Mouse (Mus musculus) bone marrow, adult 2 months (tissue): ENCODE data around the gene Catsper3. TPM values are rescaled to one million over a fixed set of nuclear protein-coding genes. Genes with fewer than 3 reads are reported as not detected.

Source experiments
- H3K27ac ChIP-seq: fragments of 200-500 bp; 2 replicates; pipeline ENCODE4 v1.5.1; 2012; ENCODE audit warnings: low read depth, mild to moderate bottlenecking, control low read depth, inconsistent platforms, low read length; ENCODE audit not compliant: control insufficient read depth, poor library complexity, insufficient read depth
- H3K4me1 ChIP-seq: fragments of 200-500 bp; 2 replicates; pipeline ENCODE4 v1.6.1; 2011; ENCODE audit warnings: low read length; ENCODE audit not compliant: control insufficient read depth, insufficient read depth
- H3K4me3 ChIP-seq: fragments of 200-500 bp; replicated peaks from 2 replicates; pipeline ENCODE3; 2011; ENCODE audit warnings: mild to moderate bottlenecking, low read depth, low read length, control low read depth; ENCODE audit not compliant: control insufficient read depth
- CTCF ChIP-seq: fragments of 200-500 bp; IDR thresholded peaks from 2 replicates; pipeline ENCODE4 v1.5.1; 2011; ENCODE audit warnings: low read length, control low read depth; ENCODE audit not compliant: control insufficient read depth, insufficient read depth
- POLR2A ChIP-seq: fragments of 200-500 bp; IDR thresholded peaks from 2 replicates; pipeline ENCODE4 v1.6.1; 2011; ENCODE audit warnings: low read depth, mild to moderate bottlenecking, control low read depth, low read length, borderline replicate concordance; ENCODE audit not compliant: control insufficient read depth
- WGBS: fragments of 180-500 bp; shearing (Covaris S2); methylation state at CpG from one replicate; pipeline ENCODE4 v1.1.7; 2018; 5-methylcytosine and 5-hydroxymethylcytosine counted together
- polyA plus RNA-seq: library from polyadenylated mRNA; stranded (reverse); fragments of >200 nt; gene quantifications from 2 replicates; pipeline ENCODE4 v1.2.4, GENCODE M21; 2011; ENCODE audit warnings: low replicate concordance; ENCODE audit not compliant: missing spikeins, insufficient read depth, insufficient read length

The Catsper3 gene
- 0.74 TPM in 1 of 2 replicates, not detected in the other for polyA plus RNA-seq

DNA sequence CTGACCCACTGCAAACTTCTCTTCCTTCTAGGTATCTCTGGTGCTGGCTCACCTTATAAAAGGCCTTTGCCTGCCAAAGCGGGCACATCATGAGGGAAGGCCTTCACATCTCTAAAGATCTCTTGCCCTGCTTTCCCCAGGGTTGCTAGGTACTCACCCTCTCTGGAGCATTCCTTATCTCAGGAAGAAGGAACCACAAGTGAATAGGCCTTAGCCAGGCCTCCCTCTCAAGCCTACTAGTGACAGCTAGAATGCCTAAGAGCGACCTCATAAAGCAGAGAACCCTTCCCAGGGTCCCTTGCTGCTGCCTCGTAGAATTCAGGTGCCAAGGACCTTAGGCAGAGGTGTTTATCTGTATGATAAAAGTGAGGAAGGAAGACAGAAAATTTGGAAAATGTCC is at the start of gene Catsper3:
TSS of gene Catsper3 (plus strand) at position 301 of the 400 bp plus-strand sequence.
- no peak for TF ChIP-seq CTCF
- TF ChIP-seq POLR2A: no peak
- H3K27ac ChIP-seq: no peak within 1 kb of the TSS
- H3K4me1 ChIP-seq: peaks cover 1% of the 10 kb centered on the region; the same call in 1 of the 2 replicates
- 82% methylated on average over 3 of the region's 3 CpGs for WGBS
- no peak within 1 kb of the TSS for H3K4me3 ChIP-seq

DNA sequence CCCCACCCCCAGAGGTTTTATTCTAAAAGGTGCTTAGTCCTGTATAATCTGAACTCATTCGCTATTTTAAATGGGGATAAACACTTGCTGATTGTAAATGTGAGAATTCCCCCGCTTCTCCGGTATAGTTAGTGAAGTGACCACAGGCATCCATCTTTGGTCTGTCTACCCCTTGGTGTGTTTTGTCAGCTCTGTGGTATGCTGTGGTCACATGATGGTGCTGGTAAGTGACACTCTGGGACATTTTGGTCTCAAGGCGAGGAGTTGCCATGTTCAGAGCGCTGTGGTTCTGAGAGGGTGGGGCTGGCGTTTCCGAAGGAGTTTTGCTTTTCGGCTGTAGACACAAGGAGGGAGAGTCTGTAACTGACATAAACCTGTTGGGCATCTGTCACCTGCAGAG is 46.5 kb upstream of the Catsper3 start:
- Histone ChIP-seq H3K27ac (no peak overlapping the region), H3K4me1 (no peaks in the 10 kb centered on the region), H3K4me3 (no peak overlapping the region)
- TF ChIP-seq POLR2A: no peak
- TF ChIP-seq CTCF: no peak
- 92% methylated on average over 8 of the region's 8 CpGs for WGBS

DNA sequence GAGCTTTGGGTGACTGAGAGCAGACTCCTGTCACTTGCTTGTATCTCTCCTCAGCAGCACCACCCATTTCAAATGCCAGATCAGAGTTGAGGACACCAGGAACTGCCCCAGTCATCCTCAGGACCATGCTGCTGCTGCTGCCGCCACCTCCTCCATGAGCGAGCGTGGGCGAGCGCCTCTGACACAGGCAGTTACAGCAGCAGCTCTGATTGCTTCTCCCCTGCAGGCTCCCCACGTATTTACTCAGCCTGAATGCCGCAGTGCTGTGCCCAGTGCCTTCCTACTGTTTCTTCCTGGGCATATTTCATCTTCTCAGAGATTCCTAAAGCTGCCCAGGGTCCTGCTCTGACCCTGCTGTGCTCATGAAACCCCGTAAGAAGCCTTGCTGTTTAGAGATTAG is 42.1 kb upstream of the Catsper3 start:
- WGBS: 89% methylated on average over 8 of the region's 8 CpGs
- Histone ChIP-seq H3K4me3 (no peak overlapping the region), H3K27ac (no peak overlapping the region), H3K4me1 (no peaks in the 10 kb centered on the region)
- TF ChIP-seq POLR2A: no peak
- no peak for TF ChIP-seq CTCF

DNA sequence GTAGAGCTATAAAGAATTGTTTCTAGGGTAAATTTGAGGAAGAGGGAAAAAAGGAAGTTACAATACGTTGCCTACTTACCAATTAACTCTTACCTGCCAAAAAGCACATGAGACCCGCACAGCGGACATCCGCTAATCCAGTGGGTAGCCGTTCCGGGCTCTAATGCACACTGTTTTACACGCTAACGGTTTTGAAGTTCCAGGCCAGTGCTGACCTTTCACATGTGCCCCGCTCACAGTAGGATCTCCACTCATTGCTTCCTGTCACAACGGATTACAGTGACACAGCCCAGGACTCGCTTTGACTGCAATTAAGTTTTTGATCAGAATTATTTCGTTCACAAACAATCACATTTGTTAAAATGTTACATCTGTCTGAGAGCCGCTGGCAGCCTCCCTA is 30.0 kb upstream of the Catsper3 start:
- Histone ChIP-seq H3K4me3 (peak overlapping the region; percentile 2), H3K27ac (no peak overlapping the region; the same call in 1 of the 2 replicates), H3K4me1 (no peaks in the 10 kb centered on the region; the same call in 1 of the 2 replicates)
- TF ChIP-seq CTCF (no peak), POLR2A (no peak)
- WGBS: 18% methylated on average over 13 of the region's 13 CpGs

DNA sequence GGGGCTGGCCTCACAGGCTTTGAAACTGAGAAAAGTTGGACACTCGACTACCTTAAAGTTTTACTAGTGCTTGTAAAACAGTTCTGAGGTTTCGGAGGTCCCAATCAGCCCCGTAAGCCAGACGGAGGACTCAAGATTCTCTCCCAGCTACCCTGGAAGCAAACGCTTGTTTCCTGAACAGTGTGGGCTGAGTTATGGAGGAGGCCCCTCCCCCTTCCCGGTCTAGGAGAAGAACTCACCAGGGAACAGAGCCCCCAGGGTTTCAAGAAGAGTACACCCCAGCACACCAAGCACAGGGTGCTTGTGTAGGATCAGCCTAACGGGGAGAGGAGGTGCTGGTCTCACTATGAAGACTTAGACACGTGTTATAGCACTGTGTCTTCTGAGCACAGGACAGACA is 27.6 kb upstream of the Catsper3 start:
- peaks cover 1% of the 10 kb centered on the region for H3K4me1 ChIP-seq
- TF ChIP-seq CTCF (no peak), POLR2A (no peak)
- H3K27ac ChIP-seq: no peak overlapping the region
- 62% methylated on average over 8 of the region's 8 CpGs for WGBS
- H3K4me3 ChIP-seq: no peak overlapping the region

- TF ChIP-seq POLR2A (no peak), CTCF (peak; percentile 32; the same call in 1 of the 2 replicates)
- 90% methylated on average over 6 of the region's 6 CpGs for WGBS
Measured at GRCm38 (mm10) chr13:55757645-55758044, 26.7 kb upstream of the Catsper3 start.

DNA sequence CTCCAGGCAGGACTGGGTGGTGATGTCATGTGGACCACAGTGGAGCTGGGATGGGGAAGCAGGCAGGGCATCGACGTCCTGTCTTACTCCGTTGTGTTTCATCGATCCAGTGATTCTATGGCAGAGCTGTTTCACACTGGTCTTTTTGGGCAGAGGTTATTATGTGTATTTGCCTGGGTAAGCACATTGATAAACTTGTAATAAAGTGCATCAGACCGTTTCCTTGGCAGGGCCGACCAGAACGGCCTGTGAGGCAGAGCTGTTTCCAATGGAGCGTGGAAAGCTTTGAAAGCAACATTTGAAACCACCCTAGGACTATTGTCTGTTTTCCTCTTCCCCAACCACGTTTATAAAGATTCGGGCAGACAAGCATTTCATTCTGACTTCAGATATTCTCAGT is 23.8 kb upstream of the Catsper3 start:
- H3K27ac ChIP-seq: no peak overlapping the region
- H3K4me1 ChIP-seq: peaks cover 1% of the 10 kb centered on the region
- TF ChIP-seq POLR2A (no peak), CTCF (no peak)
- no peak overlapping the region for H3K4me3 ChIP-seq
- 76% methylated on average over 10 of the region's 10 CpGs for WGBS

More at GRCm38 (mm10) chr13:55757645-55758044, 26.7 kb upstream of the Catsper3 start:
- H3K4me1 ChIP-seq: peaks cover 1% of the 10 kb centered on the region
- H3K4me3 ChIP-seq: no peak overlapping the region
- no peak overlapping the region for H3K27ac ChIP-seq

DNA sequence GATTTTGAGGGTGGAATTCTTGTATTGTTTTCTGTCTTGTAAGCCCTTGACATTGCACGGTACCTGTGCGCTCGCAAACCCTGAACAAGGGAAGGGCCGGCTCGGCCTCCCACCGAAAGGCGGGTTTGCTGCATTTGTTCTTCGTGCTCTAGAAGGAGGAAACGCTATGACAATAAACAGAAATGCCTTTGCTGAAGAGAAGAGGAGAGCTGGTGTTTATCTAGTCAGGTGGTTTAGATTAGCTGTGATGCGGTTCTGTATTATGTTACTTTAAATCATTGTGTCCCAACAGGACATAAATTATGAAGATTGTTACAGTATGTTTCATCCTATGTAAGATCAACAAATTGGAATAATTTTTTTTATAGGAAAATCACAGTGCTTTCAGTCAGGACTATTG is 22.9 kb upstream of the Catsper3 start:
- WGBS: 90% methylated on average over 10 of the region's 10 CpGs
- peaks cover 1% of the 10 kb centered on the region for H3K4me1 ChIP-seq
- H3K27ac ChIP-seq: no peak overlapping the region
- TF ChIP-seq POLR2A: no peak
- no peak for TF ChIP-seq CTCF
- no peak overlapping the region for H3K4me3 ChIP-seq

DNA sequence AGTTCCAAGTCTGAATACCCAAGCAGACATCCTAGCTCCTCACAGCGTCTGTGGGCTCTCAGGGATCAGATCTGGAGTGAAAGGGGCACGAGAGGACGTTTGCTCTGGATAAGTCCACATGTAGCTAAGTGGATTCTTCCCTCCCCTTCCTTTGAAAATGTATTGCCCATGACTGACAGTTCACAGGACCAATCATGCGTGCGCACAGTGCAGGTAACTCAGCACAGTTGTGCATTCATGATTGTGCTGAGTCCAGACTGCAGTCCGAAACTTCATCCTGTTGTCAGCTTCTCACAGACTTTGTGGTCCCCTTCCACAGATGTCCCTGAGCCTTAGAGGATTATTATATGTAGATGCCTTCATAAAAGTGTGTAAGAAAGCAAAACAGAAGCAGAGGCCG is 10.0 kb upstream of the Catsper3 start:
- WGBS: 88% methylated on average over 7 of the region's 7 CpGs
- H3K27ac ChIP-seq: no peak overlapping the region
- TF ChIP-seq CTCF (no peak), POLR2A (no peak)
- no peaks in the 10 kb centered on the region for H3K4me1 ChIP-seq
- H3K4me3 ChIP-seq: no peak overlapping the region
